Mouse (Mus musculus) frontal cortex, postnatal 14 days (tissue): ENCODE results near the gene Vrk3.
A peak's percentile ranks its signal among the peaks of the same experiment; 100 is the strongest.

Source experiments
- DNase-seq, 2 experiments: peaks; one replicate each; pipeline ENCODE4 v3.0.0; 2022; ENCODE audit warnings: low spot score in 2 of 2

The Vrk3 gene

DNA sequence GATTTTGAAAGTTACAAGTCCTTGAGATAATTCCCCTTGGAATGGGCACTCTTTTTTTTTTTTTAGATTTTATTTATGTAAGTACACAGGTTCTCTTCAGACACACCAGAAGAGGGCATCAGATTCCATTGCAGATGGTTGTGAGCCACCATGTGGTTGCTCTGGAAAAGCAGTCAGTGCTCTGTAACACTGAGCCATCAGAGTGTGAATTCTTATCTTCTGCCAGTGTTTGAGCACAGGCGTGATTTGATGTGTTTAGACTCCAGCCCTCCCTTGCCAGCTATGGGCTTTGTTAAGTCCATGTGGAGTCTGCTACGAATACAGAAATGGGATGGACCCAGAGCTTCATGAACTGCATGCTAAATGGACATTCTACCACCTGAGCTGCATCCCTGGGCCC lies 70.0 kb downstream of the Vrk3 start:
- peak in 1 of 2 experiments; percentile 5 for DNase-seq

DNA sequence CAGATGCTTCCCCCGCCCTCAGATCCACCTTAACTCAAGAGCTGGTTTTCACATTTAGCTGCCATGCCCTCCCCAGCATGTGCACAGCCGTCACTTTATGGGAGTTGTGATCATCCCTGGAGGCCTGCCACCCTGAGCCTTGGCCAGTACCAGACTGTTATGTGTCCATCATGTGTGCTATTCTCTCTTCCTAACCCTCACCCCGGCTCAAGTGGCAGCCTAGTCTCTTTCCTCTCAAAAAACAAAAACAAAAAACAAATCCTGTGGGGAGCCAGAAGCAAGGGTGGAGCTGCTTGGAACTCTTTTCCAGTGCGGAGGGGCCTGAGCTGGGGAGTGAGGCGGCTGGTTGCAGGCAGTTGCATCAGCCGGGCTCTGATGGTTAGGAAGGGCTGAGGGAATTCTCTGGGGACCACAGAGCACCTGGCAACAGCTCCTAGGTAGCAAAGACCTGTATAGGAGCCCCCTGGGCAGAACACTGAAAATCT lies 70.6 kb downstream of the Vrk3 start:
- DNase-seq: peak in 1 of 2 experiments; percentile 4

DNA sequence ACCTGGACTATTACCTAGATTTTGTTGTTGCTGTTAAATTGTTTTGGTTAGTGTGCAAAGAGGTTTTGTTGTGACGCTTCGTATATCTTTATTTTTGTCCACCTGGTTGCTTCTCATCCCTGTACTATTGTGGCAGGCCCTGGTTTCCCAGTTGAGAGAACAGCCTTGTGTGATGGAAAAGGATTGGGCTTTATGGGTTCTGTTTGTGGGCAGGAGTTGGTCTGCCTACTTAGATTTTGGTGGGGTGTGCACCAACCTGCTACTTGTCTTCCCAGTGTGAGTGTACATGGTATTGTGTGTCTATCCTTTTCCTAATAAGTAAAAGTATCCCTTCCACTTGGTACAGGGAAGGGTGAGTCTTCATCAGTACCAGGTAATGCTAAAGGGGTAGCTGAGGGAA lies 71.2 kb downstream of the Vrk3 start:
- peak in 1 of 2 experiments; percentile 0 for DNase-seq

DNA sequence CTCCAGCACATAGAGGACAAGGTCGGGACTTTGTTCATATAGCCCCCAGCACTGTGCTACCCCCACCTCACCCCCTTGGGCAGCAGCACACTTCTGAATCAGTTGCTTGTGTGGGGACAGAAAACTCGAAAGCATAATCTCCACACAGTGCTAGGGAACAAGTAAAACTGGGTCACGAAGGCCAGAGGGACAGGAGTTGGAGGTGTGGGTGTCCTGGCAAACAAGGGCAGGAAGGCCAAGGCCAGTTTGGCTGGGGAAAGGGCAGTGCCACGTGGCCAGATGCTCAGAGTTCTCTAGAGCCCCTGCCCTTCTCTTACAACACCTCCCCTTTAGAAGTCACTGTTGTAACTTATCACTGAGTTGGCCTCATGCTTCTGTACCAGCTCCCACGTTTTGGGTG lies 71.7 kb downstream of the Vrk3 start:
- peak in 1 of 2 experiments; percentile 4 for DNase-seq

DNA sequence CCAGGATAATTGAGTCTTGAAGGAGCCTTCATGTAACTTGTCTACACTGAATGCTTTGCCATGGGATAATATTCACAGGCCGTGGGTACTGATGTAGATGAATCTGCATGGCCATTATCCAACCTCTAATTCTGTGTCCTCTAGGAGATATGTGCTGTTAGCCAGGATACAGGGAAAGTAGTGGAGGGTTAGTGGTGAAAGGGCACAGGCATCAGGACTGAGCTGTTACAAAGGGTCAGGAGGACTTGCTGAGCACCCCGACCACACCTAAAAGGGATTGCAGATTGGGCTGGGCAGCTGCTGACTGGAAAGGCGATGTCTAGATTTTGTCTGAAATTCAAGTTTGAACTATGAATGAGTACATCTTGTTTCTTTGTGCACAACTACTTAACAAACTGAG lies 72.3 kb downstream of the Vrk3 start:
- peak in 1 of 2 experiments; percentile 0 for DNase-seq

DNA sequence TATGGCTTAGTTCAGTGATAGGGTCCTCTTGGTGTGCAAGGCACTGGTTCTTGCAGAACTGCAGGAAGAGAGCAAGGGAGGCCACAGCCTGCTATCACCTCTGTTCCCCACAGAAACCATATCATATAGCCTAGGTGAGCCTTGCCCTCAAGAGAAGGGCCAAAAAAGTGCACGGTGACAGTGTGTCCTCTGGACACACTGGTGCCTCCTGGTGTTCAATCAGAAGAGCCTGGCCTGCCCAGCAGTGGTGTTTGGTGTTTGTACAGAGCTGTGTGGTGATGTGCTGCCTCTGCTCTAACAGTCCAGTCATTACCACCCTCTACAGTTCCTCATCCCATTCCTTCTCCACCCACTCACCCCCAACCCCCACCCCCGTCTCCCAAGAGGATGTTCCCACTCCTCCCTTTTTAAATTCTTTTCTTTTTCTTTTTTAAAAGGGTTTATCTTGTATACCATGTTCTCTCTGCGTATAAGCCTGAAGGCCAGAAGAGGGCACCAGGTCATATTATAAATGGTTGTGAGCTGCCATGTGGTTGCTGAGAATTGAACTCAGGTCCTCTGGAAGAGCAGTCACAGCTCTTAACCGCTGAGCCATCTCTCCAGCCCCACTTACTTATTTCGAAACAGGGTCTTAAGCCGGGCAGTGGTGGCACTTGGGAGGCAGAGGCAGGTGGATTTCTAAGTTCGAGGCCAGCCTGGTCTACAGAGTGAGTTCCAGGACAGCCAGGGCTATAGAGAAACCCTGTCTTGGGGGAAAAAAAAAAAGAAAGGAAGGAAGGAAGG lies 73.6 kb downstream of the Vrk3 start:
- DNase-seq: peak; percentile 0 to 2

DNA sequence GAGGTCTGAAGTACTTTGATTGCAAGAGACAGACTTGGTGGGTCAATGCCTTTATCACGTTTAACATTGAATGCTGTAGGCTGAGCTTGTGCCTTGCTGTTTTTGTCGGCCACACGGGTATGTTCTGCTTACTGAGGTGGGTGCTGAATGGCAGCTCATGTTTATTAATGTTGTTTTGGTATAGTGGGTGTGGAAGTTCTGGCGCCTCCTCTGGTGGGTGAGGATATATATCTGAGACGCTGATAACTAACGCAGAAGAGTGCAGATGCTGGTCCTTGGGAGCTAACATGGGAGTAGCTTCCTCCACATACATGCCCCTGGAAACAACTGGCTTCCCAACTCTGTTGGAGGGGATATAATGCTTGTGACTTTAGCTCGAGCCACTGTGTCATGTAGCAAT lies 75.2 kb downstream of the Vrk3 start:
- DNase-seq: no peak

DNA sequence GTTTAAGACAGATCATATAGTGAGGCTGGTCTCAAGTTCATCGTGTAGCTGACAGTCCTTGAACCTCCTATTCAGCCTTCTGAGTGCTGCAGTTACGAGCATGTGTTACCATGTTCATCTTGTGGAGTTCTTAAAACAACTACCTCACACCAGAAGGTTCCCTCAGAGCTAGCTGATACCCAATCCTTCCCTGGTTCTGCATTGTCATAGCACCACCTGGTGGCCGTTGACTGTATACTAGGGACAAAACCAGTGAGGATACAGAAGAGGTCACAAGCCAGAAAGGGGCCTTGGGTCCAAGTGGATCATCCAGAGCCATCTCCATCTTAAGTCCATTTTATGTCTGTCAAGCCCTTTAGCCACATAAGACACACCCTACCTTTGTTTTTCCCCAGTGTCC lies 76.7 kb downstream of the Vrk3 start:
- peak in 1 of 2 experiments; percentile 74 for DNase-seq

DNA sequence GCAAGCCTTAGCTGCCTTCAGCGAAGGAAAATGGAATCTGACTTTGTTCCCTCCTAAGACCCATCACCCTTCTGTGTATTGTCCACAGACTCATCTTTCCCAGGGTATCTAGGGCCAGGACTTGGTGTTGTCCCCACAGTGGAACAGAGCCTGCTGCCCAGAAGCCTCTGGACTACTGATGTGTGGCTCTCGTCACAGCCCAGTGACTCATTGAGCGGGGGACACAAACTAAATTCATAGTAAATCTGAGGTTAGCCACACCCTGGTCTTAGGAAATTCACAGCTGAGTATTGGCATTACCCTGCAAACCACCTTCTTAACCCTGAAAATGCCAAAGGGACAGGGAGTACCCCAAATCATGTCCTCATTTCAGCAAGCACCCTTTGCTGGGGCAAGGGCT lies 78.6 kb downstream of the Vrk3 start:
- no peak for DNase-seq
